Mouse (Mus musculus) C2C12 (cell line): ENCODE data around the gene Spag7.

ENCODE experiments used
- CEBPB ChIP-seq: IDR thresholded peaks from one replicate; pipeline ENCODE4 v1.6.1; 2011; ENCODE audit warnings: low read depth, mild to moderate bottlenecking, control low read depth, moderate library complexity
- CTCF ChIP-seq: IDR thresholded peaks from one replicate; pipeline ENCODE4 v1.5.1; 2011; ENCODE audit not compliant: control insufficient read depth, insufficient read depth, insufficient read length
- MAX ChIP-seq: IDR thresholded peaks from one replicate; pipeline ENCODE4 v1.6.1; 2011; ENCODE audit warnings: mild to moderate bottlenecking, control low read depth
- MYOD1 ChIP-seq: IDR thresholded peaks from one replicate; pipeline ENCODE4 v1.6.1; 2011; ENCODE audit warnings: low read depth; ENCODE audit not compliant: control insufficient read depth, insufficient read length
- MYOG ChIP-seq: IDR thresholded peaks from one replicate; pipeline ENCODE4 v1.6.1; 2011; ENCODE audit not compliant: control insufficient read depth, insufficient read length; ENCODE audit errors: extremely low read depth
- USF1 ChIP-seq: IDR thresholded peaks from one replicate; pipeline ENCODE4 v1.6.1; 2011; ENCODE audit warnings: low read depth, mild to moderate bottlenecking, control low read depth, moderate library complexity

DNA sequence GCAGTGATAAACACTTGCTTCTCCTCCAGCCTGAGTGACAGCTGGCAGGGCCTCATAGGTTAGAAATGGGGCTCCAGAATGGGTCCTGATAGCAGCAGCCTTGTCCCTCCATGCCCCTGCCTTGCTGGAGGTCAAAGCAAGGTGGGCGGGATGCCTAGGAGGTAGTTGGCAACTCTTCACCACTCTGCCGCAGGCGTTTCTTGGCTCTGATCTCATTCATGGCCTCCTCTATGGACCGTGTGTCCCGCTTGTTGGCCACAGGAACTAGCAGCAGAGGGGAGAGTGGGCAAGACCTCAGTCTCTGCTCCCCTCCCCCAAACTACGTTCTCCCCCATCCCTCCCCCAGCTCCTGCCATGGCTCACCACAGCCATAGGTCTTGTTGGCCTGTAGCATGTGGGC is 5.3 kb downstream of the Spag7 start:
- TF ChIP-seq CTCF (no peak), MYOG (no peak), MAX (no peak), MYOD1 (no peak), CEBPB (no peak), USF1 (no peak)
